Mouse (Mus musculus) kidney, adult 2 months (tissue): Measurements from ENCODE around the gene Adamtsl3.

Experiments
- CTCF ChIP-seq: fragments of 200-500 bp; conservative IDR thresholded peaks from 2 replicates; pipeline ENCODE4 v1.5.1; 2011; ENCODE audit warnings: low read depth, mild to moderate bottlenecking, control low read depth, low read length, moderate library complexity, mixed read lengths; ENCODE audit not compliant: insufficient read depth, insufficient read length
- POLR2A ChIP-seq: fragments of 200-500 bp; IDR thresholded peaks from one replicate; pipeline ENCODE4 v1.6.1; 2011; ENCODE audit warnings: low read depth, low read length, control low read depth

DNA sequence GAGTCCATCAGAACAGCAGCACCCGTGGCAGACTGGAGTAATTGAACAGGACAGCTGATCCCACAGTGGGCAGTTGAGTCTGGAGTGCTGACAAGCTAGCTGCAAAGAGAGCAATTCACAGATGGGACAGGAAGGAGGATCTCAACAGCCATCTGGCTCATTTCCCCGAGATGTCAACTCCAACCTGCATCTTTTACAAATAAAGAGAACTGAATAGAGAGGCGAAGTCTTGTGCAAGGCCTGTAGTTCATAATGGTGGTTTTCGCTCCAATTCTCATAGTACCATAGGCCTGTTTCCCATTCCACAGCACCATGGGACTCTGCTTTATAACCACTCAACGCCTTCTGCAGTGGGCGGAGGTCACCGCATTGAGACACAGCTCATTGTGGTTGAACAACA is 195.9 kb downstream of the Adamtsl3 start:
- no peak for TF ChIP-seq POLR2A
- TF ChIP-seq CTCF, result no peak
